Mouse (Mus musculus): ENCODE measurements around the gene Gm9964. TPM values are rescaled to one million over a fixed set of nuclear protein-coding genes. Genes with fewer than 3 reads are reported as not detected.

Gene Gm9964
- total RNA-seq, 1 experiment, result not detected

- Histone ChIP-seq H3K9ac (ENCODE audit: insufficient read depth, low read depth, low read length, poor library complexity, severe bottlenecking) (no peak overlapping the region), H3K9me3 (ENCODE audit: control insufficient read depth, insufficient read depth, low read depth, low read length) (no peaks in the 10 kb centered on the region), H3K27ac (ENCODE audit: insufficient read depth, low read depth, low read length, poor library complexity, severe bottlenecking) (no peak overlapping the region), H3K36me3 (ENCODE audit: control insufficient read depth, insufficient read depth, low read length, poor library complexity, severe bottlenecking) (no peaks in the 10 kb centered on the region), H3K4me1 (ENCODE audit: control insufficient read depth in 2 of 2, insufficient read depth in 2 of 2, low read length in 2 of 2, poor library complexity in 1 of 2) (peaks cover 1% of the 10 kb centered on the region in 2 experiments; a peak in 1 of 4 replicates), H3K4me3 (ENCODE audit: insufficient read depth in 1 of 2, low read depth in 1 of 2, low read length in 2 of 2, poor library complexity in 1 of 2, severe bottlenecking in 1 of 2) (no peak overlapping the region)
- TF ChIP-seq ZC3H11A (IDR thresholded peaks at IDR 0.05; ENCODE audit: borderline replicate concordance, low read depth, low read length), result no peak
- TF ChIP-seq CHD2 (IDR thresholded peaks at IDR 0.05; ENCODE audit: low read depth, low read length), result no peak
- no peak for TF ChIP-seq MAFK (IDR thresholded peaks at IDR 0.05; ENCODE audit: insufficient read depth, low read depth, low read length)
- no peak for TF ChIP-seq ZNF384 (IDR thresholded peaks at IDR 0.05; ENCODE audit: low read depth, low read length)
- no peak for TF ChIP-seq HCFC1 (IDR thresholded peaks at IDR 0.05; ENCODE audit: borderline replicate concordance, insufficient read depth, low read length)
- DNase-seq (ENCODE audit: low read depth, low spot score), result no peak
- in situ Hi-C loops (cut with MboI; ENCODE audit: low sequenced_read_pairs in 2 of 2, unreplicated experiment in 2 of 2), result no loop called here
Measured at GRCm38 (mm10) chr11:79316807-79317345, 20.2 kb upstream of the Gm9964 start.

- Histone ChIP-seq H3K4me3 (ENCODE audit: insufficient read depth in 1 of 2, low read depth in 1 of 2, low read length in 2 of 2, poor library complexity in 1 of 2, severe bottlenecking in 1 of 2) (no peak overlapping the region), H3K36me3 (ENCODE audit: control insufficient read depth, insufficient read depth, low read length, poor library complexity, severe bottlenecking) (no peaks in the 10 kb centered on the region), H3K9me3 (ENCODE audit: control insufficient read depth, insufficient read depth, low read depth, low read length) (no peaks in the 10 kb centered on the region), H3K9ac (ENCODE audit: insufficient read depth, low read depth, low read length, poor library complexity, severe bottlenecking) (no peak overlapping the region), H3K4me1 (ENCODE audit: control insufficient read depth in 2 of 2, insufficient read depth in 2 of 2, low read length in 2 of 2, poor library complexity in 1 of 2) (peaks cover 13 to 18% of the 10 kb centered on the region in 2 experiments), H3K27ac (ENCODE audit: insufficient read depth, low read depth, low read length, poor library complexity, severe bottlenecking) (no peak overlapping the region)
- in situ Hi-C loops (cut with MboI; ENCODE audit: low sequenced_read_pairs in 2 of 2, unreplicated experiment in 2 of 2), result no loop called here
- no peak for DNase-seq (ENCODE audit: low read depth, low spot score)
- no peak for TF ChIP-seq ZC3H11A (IDR thresholded peaks at IDR 0.05; ENCODE audit: borderline replicate concordance, low read depth, low read length)
- TF ChIP-seq ZNF384 (IDR thresholded peaks at IDR 0.05; ENCODE audit: low read depth, low read length), result no peak
- no peak for TF ChIP-seq HCFC1 (IDR thresholded peaks at IDR 0.05; ENCODE audit: borderline replicate concordance, insufficient read depth, low read length)
- no peak for TF ChIP-seq MAFK (IDR thresholded peaks at IDR 0.05; ENCODE audit: insufficient read depth, low read depth, low read length)
Measured at GRCm38 (mm10) chr11:79310467-79310866, 13.8 kb upstream of the Gm9964 start.

DNA sequence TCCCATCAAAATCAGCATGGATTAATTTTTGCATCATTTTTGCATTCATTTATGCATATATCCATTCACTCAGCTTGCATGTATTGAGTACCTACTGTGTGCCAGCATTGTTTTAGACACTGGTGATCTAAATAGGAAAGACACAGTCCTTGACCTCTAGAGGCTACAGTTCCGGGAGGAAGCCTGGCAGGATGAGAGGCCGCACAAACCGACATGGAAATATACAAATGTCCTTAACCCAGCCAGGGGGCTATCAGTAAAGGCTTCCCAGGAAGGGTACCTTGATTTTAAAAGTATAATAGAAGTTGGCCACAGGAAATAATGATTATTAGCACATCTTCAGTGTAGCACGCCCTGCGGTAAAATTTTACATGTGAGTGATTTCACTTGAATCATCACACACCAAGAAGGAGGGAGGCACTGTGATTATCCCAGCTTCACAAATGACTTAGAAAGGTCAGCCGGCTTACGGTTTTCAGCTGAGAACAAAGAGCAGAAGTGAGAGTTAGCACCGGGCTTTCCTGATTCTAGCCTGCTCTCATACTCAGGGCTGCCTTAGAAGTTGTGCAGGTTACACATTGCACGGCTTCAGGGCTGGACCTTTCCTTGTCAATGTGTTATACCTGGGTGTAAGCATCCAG, 11.0 kb upstream of the Gm9964 start:
- no peak for DNase-seq (ENCODE audit: low read depth, low spot score)
- H3K9me3 ChIP-seq (ENCODE audit: control insufficient read depth, insufficient read depth, low read depth, low read length), result no peaks in the 10 kb centered on the region
- H3K36me3 ChIP-seq (ENCODE audit: control insufficient read depth, insufficient read depth, low read length, poor library complexity, severe bottlenecking), result no peaks in the 10 kb centered on the region
- H3K9ac ChIP-seq (ENCODE audit: insufficient read depth, low read depth, low read length, poor library complexity, severe bottlenecking), result no peak overlapping the region
- H3K4me3 ChIP-seq (ENCODE audit: insufficient read depth in 1 of 2, low read depth in 1 of 2, low read length in 2 of 2, poor library complexity in 1 of 2, severe bottlenecking in 1 of 2), result no peak overlapping the region
- no peak overlapping the region for H3K27ac ChIP-seq (ENCODE audit: insufficient read depth, low read depth, low read length, poor library complexity, severe bottlenecking)
- peaks cover 13 to 18% of the 10 kb centered on the region in 2 experiments for H3K4me1 ChIP-seq (ENCODE audit: control insufficient read depth in 2 of 2, insufficient read depth in 2 of 2, low read length in 2 of 2, poor library complexity in 1 of 2)
- in situ Hi-C loops (cut with MboI; ENCODE audit: low sequenced_read_pairs in 2 of 2, unreplicated experiment in 2 of 2), result no loop called here
- no peak for TF ChIP-seq HCFC1 (IDR thresholded peaks at IDR 0.05; ENCODE audit: borderline replicate concordance, insufficient read depth, low read length)
- TF ChIP-seq MAFK (IDR thresholded peaks at IDR 0.05; ENCODE audit: insufficient read depth, low read depth, low read length), result no peak
- no peak for TF ChIP-seq ZNF384 (IDR thresholded peaks at IDR 0.05; ENCODE audit: low read depth, low read length)
- no peak for TF ChIP-seq ZC3H11A (IDR thresholded peaks at IDR 0.05; ENCODE audit: borderline replicate concordance, low read depth, low read length)
- TF ChIP-seq CHD2 (IDR thresholded peaks at IDR 0.05; ENCODE audit: low read depth, low read length), result no peak

DNA sequence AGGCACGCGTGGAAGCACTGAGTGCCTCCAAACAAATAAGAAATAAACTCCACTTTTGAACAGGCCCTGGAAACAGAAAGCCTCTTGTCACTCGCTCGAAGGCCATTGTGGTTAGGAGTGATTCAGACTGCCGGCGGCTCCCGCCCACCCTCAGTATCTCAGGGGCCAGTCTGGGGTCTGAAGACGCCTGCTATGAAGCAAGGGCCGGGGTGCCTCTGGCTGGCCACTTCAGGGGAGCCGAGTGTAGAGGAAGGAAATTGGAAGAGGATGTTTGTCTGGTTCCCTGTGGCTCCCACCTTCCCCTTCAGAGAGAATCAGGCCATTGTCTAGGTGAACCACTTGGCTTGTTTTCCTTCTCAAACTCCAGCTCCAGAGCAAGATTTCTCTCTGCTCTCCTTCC, 10.3 kb upstream of the Gm9964 start:
- Histone ChIP-seq H3K9ac (ENCODE audit: insufficient read depth, low read depth, low read length, poor library complexity, severe bottlenecking) (peak overlapping the region; percentile 39; the same call in 1 of the 2 replicates), H3K36me3 (ENCODE audit: control insufficient read depth, insufficient read depth, low read length, poor library complexity, severe bottlenecking) (no peaks in the 10 kb centered on the region), H3K9me3 (ENCODE audit: control insufficient read depth, insufficient read depth, low read depth, low read length) (no peaks in the 10 kb centered on the region), H3K4me3 (ENCODE audit: insufficient read depth in 1 of 2, low read depth in 1 of 2, low read length in 2 of 2, poor library complexity in 1 of 2, severe bottlenecking in 1 of 2) (no peak overlapping the region), H3K4me1 (ENCODE audit: control insufficient read depth in 2 of 2, insufficient read depth in 2 of 2, low read length in 2 of 2, poor library complexity in 1 of 2) (peaks cover 13 to 18% of the 10 kb centered on the region in 2 experiments), H3K27ac (ENCODE audit: insufficient read depth, low read depth, low read length, poor library complexity, severe bottlenecking) (no peak overlapping the region)
- in situ Hi-C loops (cut with MboI; ENCODE audit: low sequenced_read_pairs in 2 of 2, unreplicated experiment in 2 of 2), result no loop called here
- no peak for TF ChIP-seq ZC3H11A (IDR thresholded peaks at IDR 0.05; ENCODE audit: borderline replicate concordance, low read depth, low read length)
- TF ChIP-seq HCFC1 (IDR thresholded peaks at IDR 0.05; ENCODE audit: borderline replicate concordance, insufficient read depth, low read length), result no peak
- no peak for TF ChIP-seq CHD2 (IDR thresholded peaks at IDR 0.05; ENCODE audit: low read depth, low read length)
- TF ChIP-seq MAFK (IDR thresholded peaks at IDR 0.05; ENCODE audit: insufficient read depth, low read depth, low read length), result no peak
- TF ChIP-seq ZNF384 (IDR thresholded peaks at IDR 0.05; ENCODE audit: low read depth, low read length), result no peak
- DNase-seq (ENCODE audit: low read depth, low spot score), result no peak
